8 mouse cellular contexts compared by ENCODE assay signal in the genomic region with DNA sequence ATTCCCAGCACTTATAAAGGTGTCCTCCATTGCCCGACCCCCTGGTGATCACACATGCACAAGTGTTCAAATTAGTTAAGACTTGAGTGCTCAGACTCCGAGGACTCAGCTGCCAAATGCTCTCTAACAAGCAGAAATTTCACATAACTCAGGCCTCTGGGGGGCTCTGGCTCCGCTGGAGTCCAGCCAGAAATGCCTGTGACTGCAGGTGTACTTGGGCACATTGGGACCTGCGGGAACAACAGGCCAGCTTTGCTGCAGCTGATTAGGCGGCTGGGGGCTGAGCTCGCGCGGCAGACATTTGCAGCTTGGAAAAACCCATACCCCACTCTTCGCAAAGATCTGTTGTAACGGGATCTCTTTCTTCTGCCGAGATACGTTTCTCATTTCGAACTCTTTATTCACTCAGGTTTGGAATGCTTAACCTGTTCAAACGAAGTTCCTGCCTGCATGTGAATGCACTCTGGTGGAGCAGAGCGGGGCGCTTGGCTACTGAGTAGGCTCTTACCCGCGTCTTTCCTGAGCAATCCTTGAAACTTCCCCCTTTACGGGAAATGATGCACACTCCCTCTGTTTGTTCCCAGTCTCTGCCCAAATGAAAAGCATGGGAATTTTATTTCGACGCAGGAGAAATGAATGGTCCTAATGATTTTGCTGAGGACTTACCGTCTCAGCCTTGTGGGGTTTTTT. TPM values are rescaled to one million over a fixed set of nuclear protein-coding genes. Genes with fewer than 3 reads are reported as not detected.
DNase-seq lines count a peak whose midpoint lies in the region; ATAC-seq and TF ChIP-seq lines count a peak whose summit lies in the region.

No protein-coding gene starts in this region.

- peaks cover 13% of the 10 kb centered on the region for H3K4me1 ChIP-seq in lung, adult 2 months (ENCODE audit: control insufficient read depth, insufficient read depth, low read length)
- peaks cover 34% of the 10 kb centered on the region for H3K4me1 ChIP-seq in heart, embryonic 13.5 days
- H3K4me1 ChIP-seq in kidney, postnatal 0 days (replicated peaks; ENCODE audit: insufficient read depth, low read length): peaks cover 8% of the 10 kb centered on the region
- peaks cover 14% of the 10 kb centered on the region; the same call in 1 of the 2 replicates for H3K4me1 ChIP-seq in midbrain, embryonic 11.5 days (ENCODE audit: control insufficient read depth, insufficient read depth, low read length)

- no peaks in the 10 kb centered on the region for H3K9me3 ChIP-seq in heart, embryonic 13.5 days
- H3K9me3 ChIP-seq in kidney, postnatal 0 days (replicated peaks; ENCODE audit: low read length): no peaks in the 10 kb centered on the region
- H3K9me3 ChIP-seq in midbrain, embryonic 11.5 days (ENCODE audit: control insufficient read depth, low read length): no peaks in the 10 kb centered on the region

- TF ChIP-seq POLR2A in lung, adult 2 months (IDR thresholded peaks at IDR 0.05; ENCODE audit: borderline replicate concordance, extremely low read depth, low read depth, low read length): no peak

- H3K9ac ChIP-seq in heart, embryonic 13.5 days: peak overlapping the region; percentile 64
- peak overlapping the region; percentile 44; the same call in 1 of the 2 replicates for H3K9ac ChIP-seq in kidney, postnatal 0 days (ENCODE audit: low read depth, low read length)
- H3K9ac ChIP-seq in midbrain, embryonic 11.5 days (ENCODE audit: low read length): peak overlapping the region; percentile 1; the same call in 1 of the 2 replicates

- H3K4me3 ChIP-seq in lung, adult 2 months (replicated peaks; ENCODE audit: extremely low read depth, low read depth, low read length): no peak overlapping the region
- H3K4me3 ChIP-seq in heart, embryonic 13.5 days: peak overlapping the region; percentile 38
- H3K4me3 ChIP-seq in kidney, postnatal 0 days (replicated peaks; ENCODE audit: low read depth, low read length): peak overlapping the region; percentile 17
- H3K4me3 ChIP-seq in midbrain, embryonic 11.5 days (ENCODE audit: low read depth, low read length): no peak overlapping the region

- peak overlapping the region; percentile 20; the same call in 1 of the 2 replicates for H3K27ac ChIP-seq in heart, embryonic 13.5 days (replicated peaks)
- H3K27ac ChIP-seq in kidney, postnatal 0 days: 0 out of 2 replicates have a peak overlapping the region, but pooled peaks have one; percentile 25
- no peak overlapping the region for H3K27ac ChIP-seq in midbrain, embryonic 11.5 days (ENCODE audit: low read depth, low read length)

- no peaks in the 10 kb centered on the region for H3K27me3 ChIP-seq in heart, embryonic 13.5 days (replicated peaks)
- H3K27me3 ChIP-seq in kidney, postnatal 0 days (ENCODE audit: insufficient read depth, low read length): no peaks in the 10 kb centered on the region
- H3K27me3 ChIP-seq in midbrain, embryonic 11.5 days (ENCODE audit: control insufficient read depth, insufficient read depth, low read length): peaks cover 4% of the 10 kb centered on the region; the same call in 1 of the 2 replicates

- ATAC-seq in heart, embryonic 13.5 days (ENCODE audit: extremely low read depth, insufficient number of reproducible peaks, low FRiP score, low TSS enrichment): no peak
- ATAC-seq in kidney, postnatal 0 days (replicated peaks; ENCODE audit: low FRiP score, low read depth): no peak
- ATAC-seq in midbrain, embryonic 11.5 days (ENCODE audit: low FRiP score): no peak
- ATAC-seq in megakaryocyte, adult 5-6 weeks (ENCODE audit: poor library complexity, severe bottlenecking): no peak

- peak; percentile 22 for DNase-seq in lung, adult 2 months
- no peak for DNase-seq in lung, postnatal 25 days (ENCODE audit: low spot score)
- peak; percentile 29 for DNase-seq in embryo, embryonic 10 days (ENCODE audit: low spot score)
- DNase-seq in kidney, postnatal 0 days (ENCODE audit: low spot score): peak; percentile 61
- peak; percentile 88 for DNase-seq in midbrain, embryonic 11.5 days (ENCODE audit: low spot score, missing footprints)
- no peak for DNase-seq in frontal cortex, postnatal 36 days (ENCODE audit: low spot score in 2 of 2)

- WGBS in lung, adult 2 months: 19% methylated on average over 22 of the region's 22 CpGs
- 13% methylated on average over 22 of the region's 22 CpGs for WGBS in heart, embryonic 13.5 days
- 6% methylated on average over 22 of the region's 22 CpGs for WGBS in kidney, postnatal 0 days
- WGBS in midbrain, embryonic 11.5 days: 17% methylated on average over 22 of the region's 22 CpGs

- no peak for TF ChIP-seq CTCF in lung, adult 2 months (IDR thresholded peaks at IDR 0.05; ENCODE audit: insufficient read depth, low read length)
- peak; percentile 26; the same call in 1 of the 2 replicates for TF ChIP-seq CTCF in kidney, postnatal 0 days (IDR thresholded peaks at IDR 0.05; ENCODE audit: low read depth)

- H3K4me2 ChIP-seq in heart, embryonic 13.5 days: peak overlapping the region; percentile 69
- H3K4me2 ChIP-seq in kidney, postnatal 0 days (ENCODE audit: low read length): peak overlapping the region; percentile 53
- H3K4me2 ChIP-seq in midbrain, embryonic 11.5 days: peak overlapping the region; percentile 25; the same call in 1 of the 2 replicates

- H3K36me3 ChIP-seq in heart, embryonic 13.5 days: no peaks in the 10 kb centered on the region
- H3K36me3 ChIP-seq in kidney, postnatal 0 days (ENCODE audit: insufficient read depth, low read length): no peaks in the 10 kb centered on the region
- no peaks in the 10 kb centered on the region for H3K36me3 ChIP-seq in midbrain, embryonic 11.5 days (ENCODE audit: control insufficient read depth, insufficient read depth, low read length)

RNA-seq across cellular contexts. Expression of a gene that starts 3.0 kb away (rescaled TPM):
- polyA plus RNA-seq in lung, adult 2 months (2012; rRNA removed): 9.9 and 12.1 TPM in 2 replicates
- polyA plus RNA-seq in heart, embryonic 13.5 days (2015; fragmentation: Nextera tagmentation; extraction: Ambion mirVana): 10.3 and 11.4 TPM in 2 replicates
- polyA plus RNA-seq in kidney, postnatal 0 days (2015; fragmentation: Nextera tagmentation; extraction: Ambion mirVana): 10.1 and 10.5 TPM in 2 replicates
- polyA plus RNA-seq in midbrain, embryonic 11.5 days (2014; fragmentation: Nextera tagmentation; extraction: Ambion mirVana): 5.9 and 6.2 TPM in 2 replicates
- 7.7 and 8.5 TPM in 2 replicates for total RNA-seq in megakaryocyte, adult 5-6 weeks (2015)
- 12.0 and 13.3 TPM in 2 replicates for total RNA-seq in megakaryocyte, adult 5-6 weeks (2017)

RNA-seq across cellular contexts. Expression of a gene that starts 39.1 kb away (rescaled TPM):
- 12.3 and 14.5 TPM in 2 replicates for polyA plus RNA-seq in lung, adult 2 months (2012; rRNA removed)
- 43.6 and 47.1 TPM in 2 replicates for polyA plus RNA-seq in heart, embryonic 13.5 days (2015; fragmentation: Nextera tagmentation; extraction: Ambion mirVana)
- polyA plus RNA-seq in kidney, postnatal 0 days (2015; fragmentation: Nextera tagmentation; extraction: Ambion mirVana): 59.2 and 62.1 TPM in 2 replicates
- polyA plus RNA-seq in midbrain, embryonic 11.5 days (2014; fragmentation: Nextera tagmentation; extraction: Ambion mirVana): 72.7 and 73.6 TPM in 2 replicates
- total RNA-seq in megakaryocyte, adult 5-6 weeks (2015): 10.0 and 13.9 TPM in 2 replicates
- total RNA-seq in megakaryocyte, adult 5-6 weeks (2017): 9.4 and 11.5 TPM in 2 replicates

Comparison
In these comparisons a context has a peak if more than half of its experiments do, and no peak if none do; other contexts are left out.
1. DNase-seq: peak in lung, adult 2 months (single experiment), embryo, embryonic 10 days (single experiment), kidney, postnatal 0 days (single experiment) and midbrain, embryonic 11.5 days (single experiment); none in lung, postnatal 25 days (single experiment) and frontal cortex, postnatal 36 days (0 of 2).
2. H3K4me3 ChIP-seq: peak in heart, embryonic 13.5 days (single experiment) and kidney, postnatal 0 days (single experiment); none in lung, adult 2 months (single experiment) and midbrain, embryonic 11.5 days (single experiment).
3. H3K9ac ChIP-seq: peak in every context shown above with its lines; median percentile 64 in heart, embryonic 13.5 days; 44 in kidney, postnatal 0 days; 1 in midbrain, embryonic 11.5 days.
4. Peak in every context shown above with its lines, with median percentiles within 50 percentile points of each other: H3K4me2 ChIP-seq.